Mouse (Mus musculus) thymus, adult 2 months (tissue): ENCODE results near the gene Fstl3. TPM values are rescaled to one million over a fixed set of nuclear protein-coding genes. Genes with fewer than 3 reads are reported as not detected.

ENCODE experiments used
- DNase-seq: peaks from one replicate; pipeline ENCODE4 v3.0.0; 2021
- H3K27ac ChIP-seq: fragments of 200-500 bp; 2 replicates; pipeline ENCODE4 v1.5.1; 2012; ENCODE audit warnings: low read length, control low read depth; ENCODE audit not compliant: control insufficient read depth, insufficient read depth
- H3K27me3 ChIP-seq: fragments of 200-500 bp; 2 replicates; pipeline ENCODE4 v1.6.1; 2012; ENCODE audit warnings: mild to moderate bottlenecking, low read length, moderate library complexity, mixed read lengths; ENCODE audit not compliant: control insufficient read depth, insufficient read depth
- H3K36me3 ChIP-seq: fragments of 200-500 bp; 2 replicates; pipeline ENCODE4 v1.6.1; 2012; ENCODE audit warnings: mild to moderate bottlenecking, low read length, moderate library complexity; ENCODE audit not compliant: control insufficient read depth, insufficient read depth
- H3K4me1 ChIP-seq: fragments of 200-500 bp; replicated peaks from 2 replicates; pipeline ENCODE4 v1.6.1; 2012; ENCODE audit warnings: low read length; ENCODE audit not compliant: control insufficient read depth, insufficient read depth
- H3K4me3 ChIP-seq: fragments of 200-500 bp; 2 replicates; pipeline ENCODE4 v1.5.1; 2012; ENCODE audit warnings: mild to moderate bottlenecking, low read length, control low read depth, moderate library complexity; ENCODE audit not compliant: control insufficient read depth, insufficient read depth
- CTCF ChIP-seq: fragments of 200-500 bp; IDR thresholded peaks from 2 replicates; pipeline ENCODE4 v1.5.1; 2012; ENCODE audit warnings: mild to moderate bottlenecking, control low read depth, low read length, moderate library complexity, borderline replicate concordance; ENCODE audit not compliant: control insufficient read depth, poor library complexity, insufficient read depth; ENCODE audit errors: extremely low read depth
- POLR2A ChIP-seq: fragments of 200-500 bp; IDR thresholded peaks from 2 replicates; pipeline ENCODE4 v1.6.1; 2012; ENCODE audit warnings: mild to moderate bottlenecking, low read length, control low read depth, moderate library complexity; ENCODE audit not compliant: control insufficient read depth, poor library complexity, insufficient read depth; ENCODE audit errors: extremely low read depth
- WGBS: fragments of 180-500 bp; shearing (Covaris S2); methylation state at CpG from one replicate; pipeline ENCODE4 v1.1.7; 2018; 5-methylcytosine and 5-hydroxymethylcytosine counted together
- polyA plus RNA-seq: library from polyadenylated mRNA; depleted of rRNA; stranded (reverse); fragments of >200 nt; gene quantifications from 2 replicates; pipeline ENCODE4 v1.2.3, GENCODE M21; 2012

Fstl3 gene
- polyA plus RNA-seq, 1 experiment: 15.9 TPM

GRCm38 (mm10) chr10:79778006-79778405, 934 bp downstream of the Fstl3 start:
- Histone ChIP-seq H3K4me3 (no peak overlapping the region), H3K27me3 (no peaks in the 10 kb centered on the region; the same call in 1 of the 2 replicates), H3K4me1 (peaks cover 37% of the 10 kb centered on the region), H3K27ac (no peak overlapping the region), H3K36me3 (no peaks in the 10 kb centered on the region)
- no peak for TF ChIP-seq CTCF
- no peak for TF ChIP-seq POLR2A
- no peak for DNase-seq
- WGBS: 25% methylated on average over 15 of the region's 15 CpGs

- Histone ChIP-seq H3K4me1 (peaks cover 35% of the 10 kb centered on the region), H3K36me3 (no peaks in the 10 kb centered on the region), H3K27me3 (no peaks in the 10 kb centered on the region; the same call in 1 of the 2 replicates), H3K4me3 (no peak overlapping the region), H3K27ac (no peak overlapping the region)
- TF ChIP-seq CTCF: no peak
- TF ChIP-seq POLR2A: no peak
- 44% methylated on average over 2 of the region's 2 CpGs for WGBS
- DNase-seq: no peak
Observed at GRCm38 (mm10) chr10:79779193-79779592, 2.1 kb downstream of the Fstl3 start.

- Histone ChIP-seq H3K27me3 (no peaks in the 10 kb centered on the region; the same call in 1 of the 2 replicates), H3K4me1 (peaks cover 39% of the 10 kb centered on the region), H3K4me3 (peak overlapping the region; percentile 55), H3K36me3 (no peaks in the 10 kb centered on the region), H3K27ac (no peak overlapping the region)
- no peak for TF ChIP-seq POLR2A
- TF ChIP-seq CTCF: peak; percentile 96
- DNase-seq: peak; percentile 92
- WGBS: 2% methylated on average over 55 of the region's 55 CpGs
Observed at GRCm38 (mm10) chr10:79779784-79780663, 3.0 kb downstream of the Fstl3 start.

GRCm38 (mm10) chr10:79780664-79781015, 3.6 kb downstream of the Fstl3 start:
- DNase-seq: no peak
- Histone ChIP-seq H3K27ac (no peak overlapping the region), H3K36me3 (no peaks in the 10 kb centered on the region), H3K4me3 (peak overlapping the region; percentile 55), H3K4me1 (peaks cover 43% of the 10 kb centered on the region), H3K27me3 (no peaks in the 10 kb centered on the region; the same call in 1 of the 2 replicates)
- 2% methylated on average over 13 of the region's 13 CpGs for WGBS
- TF ChIP-seq POLR2A (no peak), CTCF (no peak)

GRCm38 (mm10) chr10:79781139-79781538, 4.1 kb downstream of the Fstl3 start:
- peak overlapping the region; percentile 19 for H3K4me3 ChIP-seq
- TF ChIP-seq POLR2A: no peak
- TF ChIP-seq CTCF: no peak
- DNase-seq: no peak
- no peak overlapping the region for H3K27ac ChIP-seq
- peaks cover 43% of the 10 kb centered on the region for H3K4me1 ChIP-seq
- WGBS: 42% methylated on average over 21 of the region's 21 CpGs
- H3K27me3 ChIP-seq: no peaks in the 10 kb centered on the region
- H3K36me3 ChIP-seq: no peaks in the 10 kb centered on the region

GRCm38 (mm10) chr10:79781956-79782355, 4.9 kb downstream of the Fstl3 start:
- peak; percentile 67 for DNase-seq
- H3K4me1 ChIP-seq: peaks cover 45% of the 10 kb centered on the region
- no peaks in the 10 kb centered on the region for H3K27me3 ChIP-seq
- WGBS: 8% methylated on average over 5 of the region's 5 CpGs
- TF ChIP-seq CTCF: no peak
- TF ChIP-seq POLR2A: no peak
- no peak overlapping the region for H3K4me3 ChIP-seq
- H3K36me3 ChIP-seq: no peaks in the 10 kb centered on the region
- H3K27ac ChIP-seq: peak overlapping the region; percentile 54
